Mouse (Mus musculus): ENCODE data around the gene Dhrs11.
"Not testable (repeated sequence)": the region's sequence is repeated elsewhere in the genome, so short reads cannot be mapped to it uniquely, and the experiment has no call there.

Dhrs11 gene

GRCm38 (mm10) chr11:84828516-84829399, at the start of gene Dhrs11:
Gene Dhrs11 (minus strand): TSS chr11:84828994.
- DNase-seq = peak; percentile 89

GRCm38 (mm10) chr11:84876020-84876419, 47.2 kb upstream of the Dhrs11 start:
- DNase-seq = not testable (repeated sequence)

GRCm38 (mm10) chr11:84873042-84873833, 44.4 kb upstream of the Dhrs11 start:
- DNase-seq = no peak

GRCm38 (mm10) chr11:84871548-84872069, 42.8 kb upstream of the Dhrs11 start:
- no peak for DNase-seq

- DNase-seq = no peak
Observed at GRCm38 (mm10) chr11:84871046-84871445, 42.3 kb upstream of the Dhrs11 start.

GRCm38 (mm10) chr11:84870337-84871043, 41.7 kb upstream of the Dhrs11 start, which contains the start of gene Ggnbp2:
Gene Ggnbp2 (minus strand): TSS chr11:84870817.
- DNase-seq = peak; percentile 88 to 92

GRCm38 (mm10) chr11:84869537-84870232, 40.9 kb upstream of the Dhrs11 start:
- peak; percentile 86 to 88 for DNase-seq

GRCm38 (mm10) chr11:84868786-84869259, 40.0 kb upstream of the Dhrs11 start:
- DNase-seq = no peak

- DNase-seq = no peak
Observed at GRCm38 (mm10) chr11:84867586-84867985, 38.8 kb upstream of the Dhrs11 start.

- no peak for DNase-seq
Observed at GRCm38 (mm10) chr11:84865268-84865667, 36.5 kb upstream of the Dhrs11 start.

- DNase-seq = no peak
Observed at GRCm38 (mm10) chr11:84855285-84855684, 26.5 kb upstream of the Dhrs11 start.

GRCm38 (mm10) chr11:84847475-84848090, 18.8 kb upstream of the Dhrs11 start:
- DNase-seq = no peak

GRCm38 (mm10) chr11:84846741-84847474, 18.1 kb upstream of the Dhrs11 start:
- no peak for DNase-seq

GRCm38 (mm10) chr11:84839330-84839729, 10.5 kb upstream of the Dhrs11 start:
- DNase-seq = no peak

- not testable (repeated sequence) for DNase-seq
Observed at GRCm38 (mm10) chr11:84829495-84829894, 701 bp upstream of the Dhrs11 start.

- DNase-seq = no peak
Observed at GRCm38 (mm10) chr11:84827901-84828503, 792 bp downstream of the Dhrs11 start.

GRCm38 (mm10) chr11:84827492-84827891, 1.3 kb downstream of the Dhrs11 start:
- DNase-seq = no peak

- DNase-seq = peak; percentile 82 to 84
Observed at GRCm38 (mm10) chr11:84826185-84826584, 2.6 kb downstream of the Dhrs11 start.

- no peak for DNase-seq
Observed at GRCm38 (mm10) chr11:84825261-84825807, 3.5 kb downstream of the Dhrs11 start.

- peak in 1 of 2 experiments; percentile 25 for DNase-seq
Observed at GRCm38 (mm10) chr11:84823484-84823897, 5.3 kb downstream of the Dhrs11 start.
